Mouse (Mus musculus) left cerebral cortex, postnatal 36 days (tissue): ENCODE results near the gene Tmc5. TPM values are rescaled to one million over a fixed set of nuclear protein-coding genes. Genes with fewer than 3 reads are reported as not detected.

Source experiments
- DNase-seq, 2 experiments: peaks; one replicate each; pipeline ENCODE4 v3.0.0; 2021 to 2022; ENCODE audit warnings: low spot score in 2 of 2, mixed read lengths in 1 of 2
- intact Hi-C: fragments of 180-260 bp; cut with DNase I; formaldehyde crosslinking; loops from one replicate; pipeline ENCODE4 v1.15.1; 2025
- total RNA-seq, 2 experiments: library from RNA; stranded (reverse); gene quantifications; 2 replicates each; pipeline ENCODE4 v1.2.3; 2021

The Tmc5 gene
- total RNA-seq, 2 experiments from 2014 or later: 0.15 to 0.50 TPM

- intact Hi-C loops: no loop called here
- no peak for DNase-seq
These were observed 73.0 kb downstream of the Tmc5 start for GRCm38 (mm10) chr7:118670142-118670541.

- intact Hi-C loops: no loop called here
These were observed 79.7 kb downstream of the Tmc5 start for GRCm38 (mm10) chr7:118676826-118677225.

GRCm38 (mm10) chr7:118688199-118688598 lies 91.1 kb downstream of the Tmc5 start:
- intact Hi-C loops: loop anchor here (1.0 to 10.0 kb wide), 3 partner anchors 93 to 386 kb away; partner anchors contain the start of gene Syt17
- peak; percentile 78 to 84 for DNase-seq

More at GRCm38 (mm10) chr7:118676826-118677225, 79.7 kb downstream of the Tmc5 start:
- no peak for DNase-seq

- intact Hi-C loops: loop anchor here (5.0 to 10.0 kb wide), 2 partner anchors 244 to 387 kb away; partner anchors contain the start of gene Syt17
- DNase-seq: no peak
These were observed 92.0 kb downstream of the Tmc5 start for GRCm38 (mm10) chr7:118689088-118689487.

GRCm38 (mm10) chr7:118691287-118691686 lies 94.2 kb downstream of the Tmc5 start:
- no peak for DNase-seq
- intact Hi-C loops: no loop called here

- no peak for DNase-seq
- intact Hi-C loops: no loop called here
These were observed 99.0 kb downstream of the Tmc5 start for GRCm38 (mm10) chr7:118696146-118696545.

- DNase-seq: no peak
- intact Hi-C loops: no loop called here
These were observed 100.1 kb downstream of the Tmc5 start for GRCm38 (mm10) chr7:118697168-118697567.

GRCm38 (mm10) chr7:118698882-118699281 lies 101.8 kb downstream of the Tmc5 start:
- intact Hi-C loops: no loop called here
- DNase-seq: no peak

GRCm38 (mm10) chr7:118703144-118703561 lies 106.1 kb downstream of the Tmc5 start:
- intact Hi-C loops: no loop called here
- no peak for DNase-seq

- intact Hi-C loops: no loop called here
- DNase-seq: no peak
These were observed 107.1 kb downstream of the Tmc5 start for GRCm38 (mm10) chr7:118704001-118704850.

GRCm38 (mm10) chr7:118705101-118705961 lies 108.2 kb downstream of the Tmc5 start, which contains the start of gene Gde1:
Gene Gde1, minus strand, starts transcription at chr7:118705778.
- intact Hi-C loops: no loop called here
- peak; percentile 91 to 93 for DNase-seq

GRCm38 (mm10) chr7:118706051-118706450 lies 109.0 kb downstream of the Tmc5 start:
- DNase-seq: no peak
- intact Hi-C loops: no loop called here

GRCm38 (mm10) chr7:118706488-118706887 lies 109.4 kb downstream of the Tmc5 start:
- intact Hi-C loops: no loop called here

GRCm38 (mm10) chr7:118707216-118707615 lies 110.1 kb downstream of the Tmc5 start:
- no peak for DNase-seq
- intact Hi-C loops: no loop called here

More at GRCm38 (mm10) chr7:118706488-118706887, 109.4 kb downstream of the Tmc5 start:
- no peak for DNase-seq

- intact Hi-C loops: no loop called here
- no peak for DNase-seq
These were observed 110.9 kb downstream of the Tmc5 start for GRCm38 (mm10) chr7:118708002-118708401.

GRCm38 (mm10) chr7:118710776-118711175 lies 113.7 kb downstream of the Tmc5 start:
- intact Hi-C loops: no loop called here
- DNase-seq: no peak

GRCm38 (mm10) chr7:118712228-118713173 lies 115.4 kb downstream of the Tmc5 start, which contains the start of gene Ccp110:
Gene Ccp110, plus strand, starts transcription at chr7:118712552.
- intact Hi-C loops: no loop called here
- peak; percentile 94 to 95 for DNase-seq

- no peak for DNase-seq
- intact Hi-C loops: no loop called here
These were observed 117.8 kb downstream of the Tmc5 start for GRCm38 (mm10) chr7:118714873-118715272.

GRCm38 (mm10) chr7:118718066-118718465 lies 121.0 kb downstream of the Tmc5 start:
- DNase-seq: no peak
- intact Hi-C loops: no loop called here
